Mouse (Mus musculus) C2C12 (cell line): ENCODE data around the gene Pigu. TPM values are rescaled to one million over a fixed set of nuclear protein-coding genes. Genes with fewer than 3 reads are reported as not detected.
A peak's percentile ranks its signal among the peaks of the same experiment; 100 is the strongest.

Experiments
- H3K27me3 ChIP-seq: one replicate; pipeline ENCODE4 v1.6.1; 2011; ENCODE audit not compliant: control insufficient read depth, insufficient read depth, insufficient read length
- H3K36me3 ChIP-seq: one replicate; pipeline ENCODE4 v1.6.1; 2011; ENCODE audit not compliant: control insufficient read depth, insufficient read depth
- H3K4me3 ChIP-seq: one replicate; pipeline ENCODE4 v1.5.1; 2011; ENCODE audit warnings: mild to moderate bottlenecking, control low read depth; ENCODE audit not compliant: poor library complexity, insufficient read depth, severe bottlenecking
- H3K79me2 ChIP-seq: one replicate; pipeline ENCODE4 v1.6.1; 2011; ENCODE audit not compliant: control insufficient read depth, insufficient read depth
- H3K79me3 ChIP-seq: one replicate; pipeline ENCODE4 v1.6.1; 2011; ENCODE audit warnings: low read depth, control low read depth
- H3ac ChIP-seq: one replicate; pipeline ENCODE3; 2011; ENCODE audit warnings: low read depth; ENCODE audit not compliant: control insufficient read depth, insufficient read length
- CEBPB ChIP-seq: IDR thresholded peaks from one replicate; pipeline ENCODE4 v1.6.1; 2011; ENCODE audit warnings: low read depth, mild to moderate bottlenecking, control low read depth, moderate library complexity
- CTCF ChIP-seq: IDR thresholded peaks from one replicate; pipeline ENCODE4 v1.5.1; 2011; ENCODE audit not compliant: control insufficient read depth, insufficient read depth, insufficient read length
- FOSL1 ChIP-seq: IDR thresholded peaks from one replicate; pipeline ENCODE4 v1.8.0; 2011; ENCODE audit warnings: mild to moderate bottlenecking, low read length; ENCODE audit not compliant: poor library complexity, insufficient read depth, severe bottlenecking
- MAX ChIP-seq: IDR thresholded peaks from one replicate; pipeline ENCODE4 v1.6.1; 2011; ENCODE audit warnings: mild to moderate bottlenecking, control low read depth
- MYOD1 ChIP-seq: IDR thresholded peaks from one replicate; pipeline ENCODE4 v1.6.1; 2011; ENCODE audit warnings: low read depth; ENCODE audit not compliant: control insufficient read depth, insufficient read length
- MYOG ChIP-seq: IDR thresholded peaks from one replicate; pipeline ENCODE4 v1.6.1; 2011; ENCODE audit not compliant: control insufficient read depth, insufficient read length; ENCODE audit errors: extremely low read depth
- USF1 ChIP-seq: IDR thresholded peaks from one replicate; pipeline ENCODE4 v1.6.1; 2011; ENCODE audit warnings: low read depth, mild to moderate bottlenecking, control low read depth, moderate library complexity
- polyA plus RNA-seq: library from polyadenylated mRNA; unstranded; fragments of >200 nt; fragmentation: generic; extraction: Trizol; gene quantifications from one replicate; pipeline ENCODE4 v1.2.1, GENCODE M21; 2012; ENCODE audit warnings: missing spikeins

Pigu gene
- polyA plus RNA-seq, 1 experiment, result 30.7 TPM

- no peak for TF ChIP-seq MYOG
- TF ChIP-seq CEBPB, result no peak
- TF ChIP-seq USF1, result no peak
- TF ChIP-seq FOSL1, result no peak
- TF ChIP-seq MAX, result no peak
- TF ChIP-seq MYOD1, result no peak
- TF ChIP-seq CTCF, result no peak
- Histone ChIP-seq H3ac (peak overlapping the region; percentile 19), H3K79me3 (no peaks in the 10 kb centered on the region)
Measured at GRCm38 (mm10) chr2:155382332-155382700, 25.1 kb upstream of the Pigu start.

GRCm38 (mm10) chr2:155381643-155382331 lies 24.6 kb upstream of the Pigu start:
- Histone ChIP-seq H3K36me3 (no peaks in the 10 kb centered on the region), H3K4me3 (peak overlapping the region; percentile 52), H3K27me3 (no peaks in the 10 kb centered on the region), H3ac (peak overlapping the region; percentile 55), H3K79me3 (no peaks in the 10 kb centered on the region), H3K79me2 (no peaks in the 10 kb centered on the region)
- no peak for TF ChIP-seq MYOG
- no peak for TF ChIP-seq CTCF
- no peak for TF ChIP-seq CEBPB
- no peak for TF ChIP-seq MYOD1
- TF ChIP-seq MAX, result no peak
- TF ChIP-seq FOSL1, result no peak
- no peak for TF ChIP-seq USF1

More at GRCm38 (mm10) chr2:155382332-155382700, 25.1 kb upstream of the Pigu start:
- Histone ChIP-seq H3K27me3 (no peaks in the 10 kb centered on the region), H3K4me3 (peak overlapping the region; percentile 52), H3K36me3 (no peaks in the 10 kb centered on the region), H3K79me2 (no peaks in the 10 kb centered on the region)

DNA sequence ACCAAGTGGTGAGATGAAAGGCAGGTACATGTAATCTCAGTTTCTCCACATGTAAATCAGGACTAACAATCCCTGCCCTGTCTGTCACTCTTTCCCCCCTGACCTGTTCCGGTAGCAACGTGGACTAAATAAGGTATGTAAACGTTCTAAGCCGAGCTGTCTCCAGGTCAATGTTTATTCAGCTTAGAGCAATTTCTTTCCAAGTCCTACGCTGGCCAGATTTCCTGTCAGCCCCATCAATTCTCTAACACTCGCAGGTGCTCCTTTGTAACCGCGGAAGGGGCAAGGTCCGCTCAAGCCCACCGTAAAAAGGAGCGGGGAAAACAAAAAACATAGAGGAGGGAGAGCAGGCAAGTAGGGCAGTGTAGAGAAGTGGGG lies 23.8 kb upstream of the Pigu start:
- H3ac ChIP-seq, result no peak overlapping the region
- TF ChIP-seq MYOD1 (no peak), MAX (no peak), CEBPB (no peak), USF1 (no peak), MYOG (no peak), FOSL1 (no peak)
- H3K79me2 ChIP-seq, result no peaks in the 10 kb centered on the region
- no peaks in the 10 kb centered on the region for H3K79me3 ChIP-seq
- no peaks in the 10 kb centered on the region for H3K36me3 ChIP-seq
- H3K4me3 ChIP-seq, result peak overlapping the region; percentile 52
- H3K27me3 ChIP-seq, result no peaks in the 10 kb centered on the region

DNA sequence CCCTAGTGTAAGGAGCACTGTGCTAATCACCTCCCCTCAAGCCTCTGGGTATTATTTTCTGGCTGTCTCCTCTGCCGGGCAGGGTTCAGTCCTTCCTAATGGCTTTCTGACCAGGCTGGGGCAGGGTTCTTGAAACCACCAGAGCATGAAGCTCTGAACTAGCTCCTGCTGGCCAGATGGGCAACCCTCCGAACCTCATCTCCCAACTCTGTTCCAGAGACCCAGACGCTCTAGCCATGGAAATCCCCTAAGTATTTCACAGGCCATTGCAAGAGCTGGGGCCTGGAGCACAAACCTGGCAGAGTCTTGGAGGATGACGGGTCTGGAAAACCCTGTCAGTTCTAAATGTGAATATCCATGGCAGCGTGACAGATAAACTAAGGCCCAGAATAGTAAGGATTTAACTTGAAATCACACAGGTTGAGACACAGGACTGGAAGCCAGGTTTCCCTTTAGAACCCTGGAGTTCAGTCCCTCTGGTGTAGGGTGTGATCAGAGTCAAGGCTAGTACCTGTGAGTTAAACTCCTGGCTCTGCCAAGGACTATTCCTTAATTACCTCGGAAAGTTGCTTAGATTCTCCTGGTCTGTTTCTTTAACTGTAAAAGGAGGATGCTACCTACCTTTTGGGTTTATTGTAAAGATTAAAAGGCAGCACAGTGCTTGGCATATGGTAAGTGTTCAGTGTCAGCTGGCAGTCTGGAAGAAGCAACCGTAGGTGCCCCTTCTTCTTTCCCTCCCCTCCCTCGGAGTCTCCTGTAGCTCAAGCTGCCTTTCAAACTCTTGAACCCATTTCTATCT lies 23.2 kb upstream of the Pigu start, which contains the start of gene Trp53inp2:
Trp53inp2 (plus strand) TSS at position 799 of the 799 bp plus-strand sequence.
- Histone ChIP-seq H3K4me3 (peak within 1 kb of the TSS; percentile 52), H3K36me3 (no peaks in the 10 kb centered on the region), H3ac (peak within 1 kb of the TSS; percentile 55), H3K27me3 (no peaks in the 10 kb centered on the region), H3K79me3 (no peaks in the 10 kb centered on the region), H3K79me2 (no peaks in the 10 kb centered on the region)
- TF ChIP-seq CEBPB, result no peak
- no peak for TF ChIP-seq MYOG
- TF ChIP-seq FOSL1, result no peak

DNA sequence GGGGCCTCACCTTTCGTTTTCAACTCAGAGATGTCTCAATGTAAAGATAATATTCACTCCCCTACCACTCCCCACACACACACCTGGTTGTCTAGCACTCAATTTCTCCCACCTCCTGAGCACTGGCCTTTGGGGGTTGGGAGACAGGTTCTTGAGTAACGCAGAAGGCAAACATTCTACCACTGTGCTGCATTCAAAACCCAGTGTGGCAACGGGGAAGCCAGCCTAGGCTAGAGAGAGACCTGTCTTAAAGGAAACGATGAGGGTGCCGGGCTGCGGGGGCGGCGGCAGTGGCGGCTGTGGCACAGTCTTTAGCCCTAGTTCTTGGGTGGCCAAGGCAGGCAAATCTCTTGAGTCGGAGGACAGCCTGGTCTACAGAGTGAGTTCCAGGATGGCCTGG lies 19.0 kb upstream of the Pigu start:
- no peaks in the 10 kb centered on the region for H3K79me3 ChIP-seq
- H3K27me3 ChIP-seq, result no peaks in the 10 kb centered on the region
- TF ChIP-seq MAX, result no peak
- TF ChIP-seq MYOD1, result no peak
- TF ChIP-seq CTCF, result no peak
- TF ChIP-seq CEBPB, result no peak
- TF ChIP-seq FOSL1, result no peak
- no peak for TF ChIP-seq MYOG
- TF ChIP-seq USF1, result no peak
- no peaks in the 10 kb centered on the region for H3K36me3 ChIP-seq
- no peak overlapping the region for H3K4me3 ChIP-seq
- no peak overlapping the region for H3ac ChIP-seq
- no peaks in the 10 kb centered on the region for H3K79me2 ChIP-seq

- no peak overlapping the region for H3K4me3 ChIP-seq
- no peaks in the 10 kb centered on the region for H3K27me3 ChIP-seq
- H3ac ChIP-seq, result no peak overlapping the region
- H3K79me2 ChIP-seq, result no peaks in the 10 kb centered on the region
- H3K36me3 ChIP-seq, result no peaks in the 10 kb centered on the region
- no peaks in the 10 kb centered on the region for H3K79me3 ChIP-seq
- TF ChIP-seq USF1, result no peak
- TF ChIP-seq MAX, result no peak
- no peak for TF ChIP-seq MYOD1
- TF ChIP-seq CEBPB, result no peak
- TF ChIP-seq MYOG, result no peak
- no peak for TF ChIP-seq CTCF
- no peak for TF ChIP-seq FOSL1
Measured at GRCm38 (mm10) chr2:155374521-155374920, 17.3 kb upstream of the Pigu start.
